Mouse (Mus musculus): ENCODE measurements around the gene Thap8. TPM values are rescaled to one million over a fixed set of nuclear protein-coding genes. Genes with fewer than 3 reads are reported as not detected.

Gene Thap8
- polyA plus RNA-seq, 1 experiment, result 1.8 TPM

- Histone ChIP-seq H3K4me1 (ENCODE audit: control insufficient read depth, insufficient read depth, low read length) (peaks cover 7% of the 10 kb centered on the region), H3K36me3 (ENCODE audit: control insufficient read depth, insufficient read depth, low read length) (no peaks in the 10 kb centered on the region), H3K27ac (ENCODE audit: control insufficient read depth, insufficient read depth, low read depth, low read length) (no peak overlapping the region), H3K4me3 (ENCODE audit: control insufficient read depth, low read depth, low read length) (no peak overlapping the region), H3K27me3 (ENCODE audit: control insufficient read depth, insufficient read depth, low read length) (no peaks in the 10 kb centered on the region)
- TF ChIP-seq POLR2A (IDR thresholded peaks at IDR 0.05; ENCODE audit: control insufficient read depth, low read depth, low read length), result no peak
- peak; percentile 41; the same call in 1 of the 2 replicates for TF ChIP-seq CTCF (IDR thresholded peaks at IDR 0.05; ENCODE audit: control insufficient read depth, insufficient read depth, insufficient replicate concordance, low read depth, low read length)
Measured at GRCm38 (mm10) chr7:30325364-30325763, 45.5 kb downstream of the Thap8 start.

GRCm38 (mm10) chr7:30326427-30326826 is 46.5 kb downstream of the Thap8 start:
- Histone ChIP-seq H3K4me3 (ENCODE audit: control insufficient read depth, low read depth, low read length) (no peak overlapping the region), H3K27ac (ENCODE audit: control insufficient read depth, insufficient read depth, low read depth, low read length) (no peak overlapping the region), H3K36me3 (ENCODE audit: control insufficient read depth, insufficient read depth, low read length) (no peaks in the 10 kb centered on the region), H3K4me1 (ENCODE audit: control insufficient read depth, insufficient read depth, low read length) (peaks cover 6% of the 10 kb centered on the region), H3K27me3 (ENCODE audit: control insufficient read depth, insufficient read depth, low read length) (no peaks in the 10 kb centered on the region)
- TF ChIP-seq POLR2A (IDR thresholded peaks at IDR 0.05; ENCODE audit: control insufficient read depth, low read depth, low read length), result no peak

GRCm38 (mm10) chr7:30327140-30327539 is 47.2 kb downstream of the Thap8 start:
- Histone ChIP-seq H3K4me3 (ENCODE audit: control insufficient read depth, low read depth, low read length) (no peak overlapping the region), H3K27ac (ENCODE audit: control insufficient read depth, insufficient read depth, low read depth, low read length) (no peak overlapping the region), H3K4me1 (ENCODE audit: control insufficient read depth, insufficient read depth, low read length) (peaks cover 4% of the 10 kb centered on the region), H3K36me3 (ENCODE audit: control insufficient read depth, insufficient read depth, low read length) (no peaks in the 10 kb centered on the region), H3K27me3 (ENCODE audit: control insufficient read depth, insufficient read depth, low read length) (no peaks in the 10 kb centered on the region)
- TF ChIP-seq CTCF (IDR thresholded peaks at IDR 0.05; ENCODE audit: control insufficient read depth, insufficient read depth, insufficient replicate concordance, low read depth, low read length) (no peak), POLR2A (IDR thresholded peaks at IDR 0.05; ENCODE audit: control insufficient read depth, low read depth, low read length) (no peak)

DNA sequence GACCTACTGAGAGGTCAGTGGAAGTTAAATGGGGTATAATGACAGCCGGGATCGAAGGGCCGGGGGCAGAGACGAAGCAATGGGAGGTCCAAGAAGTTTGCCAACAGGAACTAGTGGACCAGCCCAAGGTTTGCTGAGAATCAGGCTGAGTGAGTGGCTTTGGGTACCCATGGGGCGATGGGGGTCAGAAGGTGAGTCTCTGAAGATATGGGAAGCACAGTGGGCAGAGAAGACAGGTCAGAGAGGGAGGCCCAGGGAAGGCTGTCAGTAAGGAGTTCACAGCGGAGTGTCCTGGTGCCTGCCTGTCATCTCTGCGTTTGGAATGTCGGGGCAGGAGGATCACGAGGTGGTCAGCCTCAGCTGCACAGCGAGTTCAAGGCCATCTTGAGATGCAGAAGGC is 48.5 kb downstream of the Thap8 start:
- Histone ChIP-seq H3K27me3 (ENCODE audit: control insufficient read depth, insufficient read depth, low read length) (no peaks in the 10 kb centered on the region), H3K4me3 (ENCODE audit: control insufficient read depth, low read depth, low read length) (no peak overlapping the region), H3K27ac (ENCODE audit: control insufficient read depth, insufficient read depth, low read depth, low read length) (no peak overlapping the region), H3K36me3 (ENCODE audit: control insufficient read depth, insufficient read depth, low read length) (no peaks in the 10 kb centered on the region), H3K4me1 (ENCODE audit: control insufficient read depth, insufficient read depth, low read length) (peaks cover 9% of the 10 kb centered on the region)
- TF ChIP-seq POLR2A (IDR thresholded peaks at IDR 0.05; ENCODE audit: control insufficient read depth, low read depth, low read length) (no peak), CTCF (IDR thresholded peaks at IDR 0.05; ENCODE audit: control insufficient read depth, insufficient read depth, insufficient replicate concordance, low read depth, low read length) (no peak)

DNA sequence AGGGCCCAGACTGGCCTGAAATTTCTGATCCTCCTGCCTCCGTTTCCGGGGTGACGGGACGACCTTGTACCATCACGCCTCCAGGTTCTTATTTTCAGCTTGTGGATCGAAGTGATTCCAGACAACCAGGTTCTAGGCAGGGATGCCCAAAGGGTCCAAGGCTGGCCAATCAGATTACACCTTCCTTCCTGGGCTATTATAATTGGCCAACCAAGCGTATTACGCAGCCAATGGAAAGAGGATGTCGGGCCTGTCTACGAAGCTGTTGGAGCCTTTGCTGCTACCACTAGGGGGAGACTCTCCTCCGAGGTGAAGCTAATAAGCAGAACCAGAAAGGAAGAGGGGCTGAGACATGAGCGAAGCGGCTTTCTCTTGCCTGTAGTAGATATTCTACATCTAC is 52.0 kb downstream of the Thap8 start:
- H3K4me1 ChIP-seq (ENCODE audit: control insufficient read depth, insufficient read depth, low read length), result peaks cover 13% of the 10 kb centered on the region
- no peaks in the 10 kb centered on the region for H3K36me3 ChIP-seq (ENCODE audit: control insufficient read depth, insufficient read depth, low read length)
- peak; percentile 86; the same call in 1 of the 2 replicates for TF ChIP-seq CTCF (IDR thresholded peaks at IDR 0.05; ENCODE audit: control insufficient read depth, insufficient read depth, insufficient replicate concordance, low read depth, low read length)
- no peak for TF ChIP-seq POLR2A (IDR thresholded peaks at IDR 0.05; ENCODE audit: control insufficient read depth, low read depth, low read length)
- H3K27ac ChIP-seq (ENCODE audit: control insufficient read depth, insufficient read depth, low read depth, low read length), result no peak overlapping the region
- peak overlapping the region; percentile 32 for H3K4me3 ChIP-seq (ENCODE audit: control insufficient read depth, low read depth, low read length)
- H3K27me3 ChIP-seq (ENCODE audit: control insufficient read depth, insufficient read depth, low read length), result no peaks in the 10 kb centered on the region

DNA sequence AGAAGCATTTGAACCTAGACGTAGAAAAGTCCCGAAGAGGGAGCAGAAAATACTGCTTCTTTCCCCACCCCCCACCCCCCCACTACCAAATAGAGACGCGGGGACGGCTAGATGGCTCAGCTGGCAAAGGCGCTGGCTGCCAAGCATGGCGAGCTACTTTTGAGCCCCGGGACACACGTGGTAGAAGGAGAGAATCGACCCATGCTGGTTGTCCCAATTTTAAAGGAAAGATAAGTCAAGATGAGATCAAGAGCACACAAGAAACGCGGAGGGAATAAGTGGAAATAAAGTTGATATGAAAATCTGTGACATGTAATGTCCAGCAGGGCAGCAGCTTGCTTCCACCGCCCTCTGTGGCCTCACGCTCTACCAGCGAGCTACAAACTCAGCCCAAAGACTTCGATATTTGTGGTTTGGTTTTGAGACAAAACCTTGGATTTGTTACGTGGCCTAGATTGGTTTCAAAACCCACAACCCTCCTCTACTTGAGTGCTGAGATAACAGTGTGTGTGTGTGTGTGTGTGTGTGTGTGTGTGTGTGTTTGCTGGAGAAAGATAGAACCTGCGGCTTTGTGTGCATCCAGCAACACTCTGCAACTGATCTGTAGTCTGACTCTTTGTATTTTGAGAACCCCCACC is 52.8 kb downstream of the Thap8 start:
- no peaks in the 10 kb centered on the region for H3K36me3 ChIP-seq (ENCODE audit: control insufficient read depth, insufficient read depth, low read length)
- H3K4me3 ChIP-seq (ENCODE audit: control insufficient read depth, low read depth, low read length), result no peak overlapping the region
- no peak overlapping the region for H3K27ac ChIP-seq (ENCODE audit: control insufficient read depth, insufficient read depth, low read depth, low read length)
- H3K27me3 ChIP-seq (ENCODE audit: control insufficient read depth, insufficient read depth, low read length), result no peaks in the 10 kb centered on the region
- peaks cover 12% of the 10 kb centered on the region for H3K4me1 ChIP-seq (ENCODE audit: control insufficient read depth, insufficient read depth, low read length)
- TF ChIP-seq POLR2A (IDR thresholded peaks at IDR 0.05; ENCODE audit: control insufficient read depth, low read depth, low read length) (no peak), CTCF (IDR thresholded peaks at IDR 0.05; ENCODE audit: control insufficient read depth, insufficient read depth, insufficient replicate concordance, low read depth, low read length) (no peak; the same call in 1 of the 2 replicates)

GRCm38 (mm10) chr7:30333436-30333835 is 53.5 kb downstream of the Thap8 start:
- TF ChIP-seq POLR2A (IDR thresholded peaks at IDR 0.05; ENCODE audit: control insufficient read depth, low read depth, low read length) (no peak), CTCF (IDR thresholded peaks at IDR 0.05; ENCODE audit: control insufficient read depth, insufficient read depth, insufficient replicate concordance, low read depth, low read length) (no peak)
- H3K36me3 ChIP-seq (ENCODE audit: control insufficient read depth, insufficient read depth, low read length), result no peaks in the 10 kb centered on the region
- H3K27ac ChIP-seq (ENCODE audit: control insufficient read depth, insufficient read depth, low read depth, low read length), result no peak overlapping the region
- no peak overlapping the region for H3K4me3 ChIP-seq (ENCODE audit: control insufficient read depth, low read depth, low read length)
- H3K27me3 ChIP-seq (ENCODE audit: control insufficient read depth, insufficient read depth, low read length), result no peaks in the 10 kb centered on the region
- H3K4me1 ChIP-seq (ENCODE audit: control insufficient read depth, insufficient read depth, low read length), result peaks cover 12% of the 10 kb centered on the region
